Mouse (Mus musculus) kidney, embryonic 14.5 days (tissue): ENCODE data around the gene Myrf. TPM values are rescaled to one million over a fixed set of nuclear protein-coding genes. Genes with fewer than 3 reads are reported as not detected.

ENCODE experiments used
- microRNA-seq: library from miRNA; unstranded; fragments of <30 nt; microRNA quantifications from one replicate; pipeline ENCODE4, GENCODE M21; 2016
- polyA plus RNA-seq: library from polyadenylated mRNA; unstranded; fragments of >200 nt; fragmentation: Nextera tagmentation; extraction: Ambion mirVana; gene quantifications from 2 replicates; pipeline ENCODE4 v1.2.1, GENCODE M21; 2014

Gene Myrf
- polyA plus RNA-seq, 1 experiment from 2014 or later = 6.4 TPM

Small RNAs within 50 kb of the gene (microRNA-seq; reads per million reads assigned to microRNA genes)
- not detected for gene Mir6993

Other genes with a start within 250 kb of the Myrf start
- 1.1 and 1.2 TPM in 2 replicates for gene Best1, start 239.1 kb downstream of the Myrf start, polyA plus RNA-seq
- gene Rab3il1, start 239.1 kb downstream of the Myrf start, polyA plus RNA-seq = 20.3 and 26.2 TPM in 2 replicates
- gene Fads3, start 199.2 kb downstream of the Myrf start, polyA plus RNA-seq = 8.3 and 10.4 TPM in 2 replicates
- 28.3 and 42.4 TPM in 2 replicates for gene Fads2, start 139.0 kb downstream of the Myrf start, polyA plus RNA-seq
- gene Fads1, start 57.9 kb downstream of the Myrf start, polyA plus RNA-seq = 51.3 and 94.3 TPM in 2 replicates
- 467 and 649 TPM in 2 replicates for gene Tmem258, start 36.7 kb downstream of the Myrf start, polyA plus RNA-seq
- 92.9 and 99.2 TPM in 2 replicates for gene Fen1, start 36.6 kb downstream of the Myrf start, polyA plus RNA-seq
- gene Dagla, start 64.1 kb upstream of the Myrf start, polyA plus RNA-seq = 2.2 and 3.0 TPM in 2 replicates
- gene Syt7, start 148.3 kb upstream of the Myrf start, polyA plus RNA-seq = 2.1 and 2.3 TPM in 2 replicates
- gene Lrrc10b, start 216.7 kb upstream of the Myrf start, polyA plus RNA-seq = 0.91 and 1.0 TPM in 2 replicates
- gene Ppp1r32, start 242.2 kb upstream of the Myrf start, polyA plus RNA-seq = not detected in 2 replicates